Mouse (Mus musculus): ENCODE results near the gene Fes.

DNA sequence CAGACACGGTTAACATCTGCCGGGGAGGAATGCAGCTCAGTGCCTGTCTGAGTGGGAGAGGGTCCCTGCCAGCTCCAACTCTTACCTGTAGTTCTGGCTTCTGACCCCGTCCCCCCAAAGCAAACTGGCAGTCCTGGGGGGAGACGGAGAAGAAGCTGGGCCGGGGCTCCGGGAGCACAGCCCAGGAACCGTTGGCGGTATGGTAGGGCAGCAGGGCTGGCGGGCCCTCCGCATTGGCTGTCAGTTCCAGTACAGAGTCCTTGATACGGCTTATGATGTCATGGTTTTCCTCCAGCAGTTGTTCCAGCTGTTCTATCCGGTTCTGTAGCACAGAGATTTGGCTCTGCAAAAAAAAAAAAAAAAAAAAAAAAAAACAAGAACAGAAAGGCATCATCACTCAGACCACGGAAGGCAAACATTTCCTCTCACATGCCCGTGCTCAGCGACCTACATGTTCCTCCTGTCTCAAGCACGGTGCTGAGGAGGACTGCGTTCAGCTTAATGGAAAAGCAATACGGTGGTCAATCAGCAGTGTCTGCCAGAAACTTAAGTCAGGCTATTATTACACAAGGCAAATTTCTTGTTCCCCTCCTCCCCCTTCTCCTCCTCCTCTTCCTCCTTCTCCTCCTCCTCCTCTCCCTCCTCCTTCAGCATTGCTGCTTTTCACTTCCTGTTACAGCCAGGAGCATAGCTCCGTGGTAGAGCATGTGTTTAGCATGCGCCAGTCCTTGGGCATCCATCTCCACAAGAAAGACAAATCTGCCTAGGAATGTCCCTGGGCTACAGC, 18.9 kb downstream of the Fes start:
- TF ChIP-seq CTCF (IDR thresholded peaks at IDR 0.05) (no peak), EP300 (IDR thresholded peaks at IDR 0.05) (no peak)
